Mouse (Mus musculus) left cerebral cortex, adult 8-10 months (tissue): ENCODE data around the gene Arhgap10. TPM values are rescaled to one million over a fixed set of nuclear protein-coding genes. Genes with fewer than 3 reads are reported as not detected.
"Not testable (repeated sequence)": the region's sequence is repeated elsewhere in the genome, so short reads cannot be mapped to it uniquely, and the experiment has no call there.

ENCODE experiments used
- DNase-seq, 2 experiments: peaks; one replicate each; pipeline ENCODE4 v3.0.0; 2022; ENCODE audit warnings: low spot score in 2 of 2
- total RNA-seq, 4 experiments: library from RNA; stranded (reverse); gene quantifications; 2 replicates each; pipeline ENCODE4 v1.2.4; 2022

Arhgap10 gene
- total RNA-seq, 4 experiments from 2014 or later = 41.5 to 46.8 (median 43.3) TPM

DNA sequence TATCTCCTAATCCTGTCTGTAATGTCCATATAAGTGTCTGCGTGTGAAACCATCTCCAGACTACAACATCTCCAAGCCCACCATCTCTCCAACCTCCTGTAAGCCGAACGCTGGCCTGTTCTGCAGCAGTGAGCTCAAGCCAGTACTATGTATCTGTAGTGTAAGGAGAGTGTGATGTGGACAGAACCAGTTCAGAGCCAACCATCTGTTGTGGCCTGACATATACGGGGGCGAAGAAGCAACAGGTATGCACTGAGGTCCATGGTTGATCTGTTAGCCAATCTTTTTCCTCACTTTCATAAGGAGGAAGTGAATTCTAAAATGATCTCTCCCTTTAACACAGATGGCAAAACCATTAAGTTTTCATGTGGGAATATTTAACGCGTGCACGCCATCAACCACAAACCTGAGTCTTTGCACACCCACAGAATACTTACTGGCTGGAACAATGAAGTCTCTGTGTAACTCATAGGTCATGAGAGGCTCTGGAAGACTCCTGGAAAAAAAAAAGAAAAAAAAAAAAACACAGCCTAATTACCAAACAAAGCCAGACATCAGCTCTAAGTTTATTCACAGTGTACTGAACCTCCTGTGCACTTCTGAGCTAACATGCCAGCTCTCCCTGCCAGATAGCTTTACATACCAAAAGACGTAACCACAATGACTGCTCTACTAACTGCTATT, 166.4 kb downstream of the Arhgap10 start:
- no peak for DNase-seq

DNA sequence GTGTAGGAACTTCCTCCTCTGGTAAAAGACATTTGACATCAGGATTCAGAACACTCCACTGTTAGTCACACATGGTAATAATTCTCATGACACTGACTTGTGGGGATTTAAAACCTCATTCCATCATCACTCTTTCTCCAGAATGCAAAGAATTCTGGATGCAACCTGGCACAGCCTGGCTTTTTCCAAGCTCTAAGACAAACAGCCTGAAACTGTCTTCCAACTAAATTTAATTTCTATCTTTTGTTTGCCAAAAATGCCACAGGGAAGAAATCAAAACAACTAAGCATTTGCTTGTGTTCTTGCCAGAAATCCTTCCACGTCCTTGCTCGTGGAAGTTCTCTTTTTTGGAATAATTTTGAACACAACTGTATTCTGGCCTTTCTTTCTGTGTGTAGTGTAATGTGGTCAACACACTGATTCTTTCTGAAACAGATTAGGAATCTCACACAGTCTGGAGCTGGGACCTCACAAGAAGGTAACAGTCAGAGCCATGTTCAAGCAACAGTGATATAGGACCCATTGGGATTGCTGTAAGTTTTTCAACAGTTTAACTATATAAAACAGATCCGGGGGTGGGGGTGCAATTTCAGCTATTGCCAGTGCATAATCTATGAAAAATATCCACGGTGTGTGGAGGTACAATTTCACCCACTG, 167.5 kb downstream of the Arhgap10 start:
- no peak for DNase-seq

DNA sequence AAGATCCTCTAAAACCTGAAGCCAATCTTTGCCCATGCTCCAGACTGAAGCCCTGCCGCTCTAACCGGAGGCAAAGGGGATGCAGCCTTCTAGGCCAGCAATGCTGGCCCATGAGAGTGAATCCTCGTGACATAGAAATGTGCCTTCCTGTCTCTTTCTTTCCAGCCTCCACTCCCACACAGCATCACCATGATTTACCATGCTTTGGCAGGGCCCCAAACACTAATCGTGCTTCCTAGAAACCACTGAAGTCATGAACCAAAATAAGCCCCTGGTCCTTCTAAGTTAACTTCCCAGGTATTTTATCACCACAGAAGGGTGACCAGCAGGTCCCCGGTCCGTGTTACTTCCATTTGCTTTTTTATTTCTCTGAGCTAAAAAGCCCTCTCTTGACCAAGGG, 173.8 kb downstream of the Arhgap10 start:
- no peak for DNase-seq

- DNase-seq = no peak
These were observed 174.4 kb downstream of the Arhgap10 start for GRCm38 (mm10) chr8:77343335-77343734.

- no peak for DNase-seq
These were observed 175.6 kb downstream of the Arhgap10 start for GRCm38 (mm10) chr8:77342144-77342543.

DNA sequence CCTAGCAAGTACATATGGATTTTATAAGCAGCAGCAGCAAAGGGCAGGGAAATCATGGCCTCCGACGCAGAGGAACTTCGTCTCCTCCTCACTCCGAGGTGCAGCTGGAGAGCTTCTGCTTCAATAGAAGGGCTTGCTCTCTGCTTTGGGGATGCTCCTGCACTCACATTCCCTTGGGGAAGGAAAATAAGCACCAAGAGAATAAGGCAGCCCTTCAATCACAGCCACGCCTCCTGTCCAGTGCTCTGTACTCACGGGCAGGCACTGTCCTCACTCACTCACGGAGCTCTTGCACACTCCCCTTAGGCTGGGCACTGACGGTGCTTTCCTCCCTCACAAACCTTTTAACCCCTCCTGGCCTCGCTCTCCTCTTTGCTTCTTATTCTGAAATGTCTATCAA, 176.4 kb downstream of the Arhgap10 start:
- DNase-seq = no peak

DNA sequence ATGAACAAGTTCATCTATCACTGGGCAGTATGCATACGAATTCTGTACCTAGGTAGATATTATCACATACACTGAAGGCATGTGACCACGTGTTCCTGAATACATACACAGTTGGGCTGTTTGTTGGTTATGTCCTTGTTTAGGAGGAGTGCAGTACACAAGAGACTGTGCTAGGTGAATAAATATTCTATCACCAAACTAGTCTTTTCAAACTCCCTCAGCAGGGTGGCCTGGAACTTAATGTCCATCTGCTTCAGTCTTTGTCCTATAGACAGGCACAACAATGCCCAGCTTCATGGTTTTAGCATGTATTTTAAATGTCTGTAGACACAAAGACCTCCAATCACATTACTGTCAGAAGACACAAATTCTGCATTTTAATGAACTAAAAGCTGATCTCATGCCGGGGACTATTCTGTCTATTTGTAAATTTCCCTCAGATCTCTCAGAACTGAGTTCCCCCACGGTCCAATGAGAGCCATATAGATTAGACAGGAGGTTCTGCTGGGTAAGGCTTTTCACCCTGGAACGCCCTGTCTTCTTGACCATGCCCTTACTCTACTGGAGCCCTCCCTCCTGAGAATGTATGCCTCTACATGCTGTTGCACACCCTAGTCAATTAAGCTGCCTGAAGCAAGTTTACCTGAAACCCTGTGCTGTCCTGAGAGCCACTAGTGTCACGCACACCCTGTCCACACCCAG, 177.6 kb downstream of the Arhgap10 start:
- DNase-seq = no peak

GRCm38 (mm10) chr8:77337272-77337671, 180.5 kb downstream of the Arhgap10 start:
- DNase-seq = no peak

GRCm38 (mm10) chr8:77331180-77331579, 186.6 kb downstream of the Arhgap10 start:
- no peak for DNase-seq

GRCm38 (mm10) chr8:77330304-77330703, 187.4 kb downstream of the Arhgap10 start:
- no peak for DNase-seq

GRCm38 (mm10) chr8:77329783-77330182, 188.0 kb downstream of the Arhgap10 start:
- no peak for DNase-seq

- no peak for DNase-seq
These were observed 189.3 kb downstream of the Arhgap10 start for GRCm38 (mm10) chr8:77328473-77328872.

- DNase-seq = no peak
These were observed 190.4 kb downstream of the Arhgap10 start for GRCm38 (mm10) chr8:77327326-77327725.

GRCm38 (mm10) chr8:77322727-77323126, 195.0 kb downstream of the Arhgap10 start:
- DNase-seq = not testable (repeated sequence)

- no peak for DNase-seq
These were observed 195.9 kb downstream of the Arhgap10 start for GRCm38 (mm10) chr8:77321901-77322300.

DNA sequence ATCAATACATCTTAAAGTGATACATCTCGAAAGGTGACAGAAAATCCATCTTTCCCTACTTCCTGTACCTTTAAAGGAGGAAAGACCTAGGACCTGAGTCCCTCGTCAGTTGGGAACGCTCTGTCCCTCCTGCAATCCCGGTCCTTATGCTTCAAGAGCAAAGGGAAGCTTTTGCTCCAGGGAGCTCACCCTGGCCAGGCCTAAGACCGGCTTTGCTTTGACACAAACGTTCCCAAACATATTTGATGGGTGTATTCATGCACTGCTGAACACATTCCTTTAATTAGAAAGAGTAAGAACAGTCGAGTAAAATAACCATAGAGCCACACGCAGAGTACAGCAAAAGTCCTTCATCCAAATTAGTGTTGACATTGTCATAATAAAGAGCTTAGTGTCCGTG, 199.2 kb downstream of the Arhgap10 start:
- DNase-seq = no peak

DNA sequence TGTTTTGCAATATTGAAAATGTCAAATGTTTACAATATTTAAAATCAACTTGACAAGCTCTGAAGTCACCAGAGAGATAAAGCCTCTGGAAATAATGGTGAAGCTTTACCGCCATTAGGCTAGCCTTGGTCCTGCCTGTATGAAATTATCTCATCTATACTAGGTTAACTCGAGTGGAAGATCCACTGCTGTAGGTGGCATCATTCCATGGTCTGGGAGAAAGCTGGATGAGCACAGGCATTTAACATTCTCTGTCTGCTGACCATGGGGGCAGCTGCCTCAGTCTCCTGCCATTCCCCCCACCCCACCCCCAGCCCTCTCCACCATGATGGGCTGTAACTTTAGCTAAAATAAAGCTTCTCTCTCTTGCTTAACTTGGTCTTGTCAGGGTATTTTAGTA, 200.0 kb downstream of the Arhgap10 start:
- no peak for DNase-seq

DNA sequence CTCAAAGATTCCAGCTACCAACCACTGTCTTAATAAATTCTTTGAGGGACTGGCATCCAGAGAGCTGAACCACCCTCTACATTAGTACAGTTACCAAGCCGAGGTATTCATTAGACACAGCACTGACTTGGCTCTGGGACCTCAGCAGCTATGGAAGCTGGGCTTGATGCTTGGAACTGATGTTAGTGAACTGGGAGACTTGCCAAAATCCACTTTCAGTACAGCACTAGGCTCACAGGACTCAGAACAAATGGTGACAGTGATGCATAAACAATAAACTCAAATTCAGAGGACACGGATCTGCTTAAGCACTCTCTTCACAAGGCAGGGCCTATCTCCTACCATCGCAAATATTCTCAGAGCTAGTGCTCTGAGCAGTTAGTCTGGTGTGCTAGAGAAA, 204.8 kb downstream of the Arhgap10 start:
- DNase-seq = no peak

- no peak for DNase-seq
These were observed 206.0 kb downstream of the Arhgap10 start for GRCm38 (mm10) chr8:77311762-77312161.

GRCm38 (mm10) chr8:77310541-77310940, 207.2 kb downstream of the Arhgap10 start:
- DNase-seq = no peak

GRCm38 (mm10) chr8:77310026-77310425, 207.7 kb downstream of the Arhgap10 start:
- DNase-seq = no peak

DNA sequence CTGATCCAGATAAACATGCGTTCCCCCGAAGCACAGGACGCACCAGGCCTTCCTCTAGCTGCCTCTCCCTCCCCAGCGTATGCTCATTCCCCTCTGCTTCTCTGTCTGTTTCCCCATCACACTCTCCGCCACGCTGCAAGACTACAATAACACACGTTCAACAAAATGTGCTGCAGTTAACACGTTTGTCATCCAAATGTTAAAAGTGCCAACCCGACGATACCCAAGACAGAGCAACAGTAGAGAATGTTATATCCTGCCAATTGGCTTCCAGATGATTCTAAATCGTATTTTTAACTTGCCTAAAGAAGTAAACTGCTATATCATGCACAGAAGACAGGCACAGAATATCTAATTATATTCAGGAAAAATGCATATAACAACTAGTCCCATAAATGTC, 223.2 kb downstream of the Arhgap10 start:
- peak in 1 of 2 experiments; percentile 42 for DNase-seq
